Mouse (Mus musculus): ENCODE measurements at regions not wholly inside any gene's neighbourhood (a gene's known extent, or its start where the extent isn't known, plus 50 kb on each side); places are given as distances from the start of the nearest gene placed in this dataset.

GRCm38 (mm10) chr14:58182869-58183268 lies 112.5 kb downstream of the Fgf9 start:
- dilution Hi-C loops (cut with MboI; ENCODE audit: extremely low pct_ligation_motif_present, extremely low pct_unique_long_range_greater_than_20kb, low sequenced_read_pairs) = no loop called here
- H3K9ac ChIP-seq (ENCODE audit: insufficient read depth, low read depth) = no peak overlapping the region
- in situ Hi-C loops (cut with MboI; ENCODE audit: low pct_ligation_motif_present, low pct_unique_long_range_greater_than_20kb, low sequenced_read_pairs) = no loop called here
- H3K27ac ChIP-seq (ENCODE audit: insufficient read depth, low read depth) = no peak overlapping the region
- no peak for TF ChIP-seq SMC3 (IDR thresholded peaks at IDR 0.05; ENCODE audit: low read depth, low read length)
- no peaks in the 10 kb centered on the region for H3K36me3 ChIP-seq (replicated peaks in 1 of 2; ENCODE audit: control insufficient read depth in 1 of 2, insufficient read depth in 1 of 2, low read length in 1 of 2)
- peak overlapping the region; percentile 15; the same call in 1 of the 2 replicates for H3K4me2 ChIP-seq (ENCODE audit: insufficient read depth, low read depth, poor library complexity, severe bottlenecking)
- H3K4me3 ChIP-seq (replicated peaks in 1 of 3; ENCODE audit: low read depth in 2 of 3, low read length in 2 of 3, poor library complexity in 1 of 3) = no peak overlapping the region
- H3K4me1 ChIP-seq (ENCODE audit: control insufficient read depth in 1 of 2, insufficient read depth in 2 of 2) = peaks cover 0 to 6% of the 10 kb centered on the region in 2 experiments; a peak in 1 of 4 replicates
- no peaks in the 10 kb centered on the region for H3K27me3 ChIP-seq (replicated peaks)
- H3K79me2 ChIP-seq (replicated peaks; ENCODE audit: control insufficient read depth, extremely low read depth, insufficient read depth, poor library complexity, severe bottlenecking) = no peaks in the 10 kb centered on the region
- no peak for DNase-seq (ENCODE audit: extremely low read depth)
- no peaks in the 10 kb centered on the region for H3K9me3 ChIP-seq (replicated peaks; ENCODE audit: low read length)

- Histone ChIP-seq H3K9me3 (replicated peaks; ENCODE audit: low read length) (no peaks in the 10 kb centered on the region), H3K4me3 (replicated peaks in 1 of 3; ENCODE audit: low read depth in 2 of 3, low read length in 2 of 3, poor library complexity in 1 of 3) (no peak overlapping the region), H3K36me3 (replicated peaks in 1 of 2; ENCODE audit: control insufficient read depth in 1 of 2, insufficient read depth in 1 of 2, low read length in 1 of 2) (no peaks in the 10 kb centered on the region), H3K27me3 (replicated peaks) (no peaks in the 10 kb centered on the region), H3K4me1 (ENCODE audit: control insufficient read depth in 1 of 2, insufficient read depth in 2 of 2) (peaks cover 0 to 6% of the 10 kb centered on the region in 2 experiments; a peak in 1 of 4 replicates), H3K79me2 (replicated peaks; ENCODE audit: control insufficient read depth, extremely low read depth, insufficient read depth, poor library complexity, severe bottlenecking) (no peaks in the 10 kb centered on the region), H3K9ac (ENCODE audit: insufficient read depth, low read depth) (no peak overlapping the region), H3K4me2 (ENCODE audit: insufficient read depth, low read depth, poor library complexity, severe bottlenecking) (no peak overlapping the region), H3K27ac (ENCODE audit: insufficient read depth, low read depth) (no peak overlapping the region)
- dilution Hi-C loops (cut with MboI; ENCODE audit: extremely low pct_ligation_motif_present, extremely low pct_unique_long_range_greater_than_20kb, low sequenced_read_pairs) = no loop called here
- TF ChIP-seq MAZ (IDR thresholded peaks at IDR 0.05; ENCODE audit: low read depth, low read length) (no peak), UBTF (IDR thresholded peaks at IDR 0.05; ENCODE audit: low read depth, low read length) (no peak), E2F4 (IDR thresholded peaks at IDR 0.05; ENCODE audit: insufficient replicate concordance, low read depth, low read length) (no peak), BHLHE40 (IDR thresholded peaks at IDR 0.05; ENCODE audit: low read depth, low read length) (no peak), ELF1 (IDR thresholded peaks at IDR 0.05; ENCODE audit: low read depth, low read length) (no peak), HCFC1 (IDR thresholded peaks at IDR 0.05; ENCODE audit: low read depth, low read length) (no peak), SMC3 (IDR thresholded peaks at IDR 0.05; ENCODE audit: low read depth, low read length) (no peak), MAFK (IDR thresholded peaks at IDR 0.05; ENCODE audit: insufficient replicate concordance, low read length) (no peak), JUND (conservative IDR thresholded peaks at IDR 0.05; ENCODE audit: low read depth, low read length) (no peak), NRF1 (IDR thresholded peaks at IDR 0.05; ENCODE audit: low read depth, low read length) (no peak), ZNF384 (IDR thresholded peaks at IDR 0.05; ENCODE audit: low read depth, low read length) (no peak), CTCF (conservative IDR thresholded peaks at IDR 0.05 in 1 of 2, IDR thresholded peaks at IDR 0.05 in 1 of 2; ENCODE audit: low read depth in 2 of 2, low read length in 2 of 2) (no peak), EP300 (IDR thresholded peaks at IDR 0.05; ENCODE audit: low read length) (no peak), TCF12 (IDR thresholded peaks at IDR 0.05; ENCODE audit: low read depth, low read length) (no peak), CHD2 (IDR thresholded peaks at IDR 0.05; ENCODE audit: low read length) (no peak), ETS1 (conservative IDR thresholded peaks at IDR 0.05; ENCODE audit: low read depth, low read length) (no peak)
- DNase-seq (ENCODE audit: extremely low read depth) = no peak
- in situ Hi-C loops (cut with MboI; ENCODE audit: low pct_ligation_motif_present, low pct_unique_long_range_greater_than_20kb, low sequenced_read_pairs) = no loop called here
These were observed 110.4 kb downstream of the Fgf9 start for GRCm38 (mm10) chr14:58180724-58181123.

Data from CH12.LX (cell line).